Mouse (Mus musculus) forebrain, postnatal 0 days (tissue): ENCODE measurements around the gene Mov10l1. TPM values are rescaled to one million over a fixed set of nuclear protein-coding genes. Genes with fewer than 3 reads are reported as not detected.

ENCODE experiments used
- ATAC-seq: fragments of 200-750 bp; cut with Nextera tagmentation; 2 replicates; pipeline ENCODE4 v1.8.0; 2017; ENCODE audit warnings: mild to moderate bottlenecking, moderate library complexity
- DNase-seq: peaks from one replicate; pipeline ENCODE4 v3.0.0-alpha.2; 2015
- H3K27ac ChIP-seq: fragments of 300-500 bp; sonication (generic); 2 replicates; pipeline ENCODE4 v1.5.1; 2014; ENCODE audit warnings: low read depth, mild to moderate bottlenecking, antibody characterized with exemption, low read length, moderate library complexity, mixed read lengths
- H3K27me3 ChIP-seq: fragments of 300-500 bp; sonication (generic); 2 replicates; pipeline ENCODE4 v1.6.1; 2014; ENCODE audit warnings: mild to moderate bottlenecking, low read length, mixed read lengths; ENCODE audit not compliant: insufficient read depth
- H3K36me3 ChIP-seq: fragments of 300-500 bp; sonication (generic); 2 replicates; pipeline ENCODE4 v1.6.1; 2014; ENCODE audit warnings: mild to moderate bottlenecking, moderate library complexity; ENCODE audit not compliant: insufficient read depth
- H3K4me1 ChIP-seq: fragments of 300-500 bp; sonication (generic); 2 replicates; pipeline ENCODE4 v1.6.1; 2014; ENCODE audit warnings: antibody characterized with exemption; ENCODE audit not compliant: insufficient read depth
- H3K4me2 ChIP-seq: fragments of 300-500 bp; sonication (generic); 2 replicates; pipeline ENCODE4 v1.6.1; 2014; ENCODE audit warnings: low read depth, mild to moderate bottlenecking, moderate library complexity
- H3K4me3 ChIP-seq: fragments of 300-500 bp; sonication (generic); 2 replicates; pipeline ENCODE4 v1.5.1; 2014; ENCODE audit warnings: low read depth, low read length, mixed read lengths
- H3K9ac ChIP-seq: fragments of 300-500 bp; sonication (generic); 2 replicates; pipeline ENCODE4 v1.6.1; 2014; ENCODE audit warnings: mild to moderate bottlenecking
- H3K9me3 ChIP-seq: fragments of 300-500 bp; sonication (generic); 2 replicates; pipeline ENCODE4 v1.6.1; 2016; ENCODE audit warnings: low read length
- CTCF ChIP-seq: sonication (generic); IDR thresholded peaks from 2 replicates; pipeline ENCODE4 v1.5.1; 2016; ENCODE audit warnings: antibody characterized with exemption, control low read depth, low read depth
- WGBS: fragments of 180-500 bp; shearing (Covaris S2); extraction: QIAGEN DNeasy Blood & Tissue Kit; methylation state at CpG from one replicate; pipeline ENCODE4 v1.1.7; 2014; 5-methylcytosine and 5-hydroxymethylcytosine counted together
- polyA plus RNA-seq: library from polyadenylated mRNA; unstranded; fragments of >200 nt; fragmentation: Nextera tagmentation; extraction: Ambion mirVana; gene quantifications from 2 replicates; pipeline ENCODE4 v1.2.1, GENCODE M21; 2015
- total RNA-seq: library from RNA; depleted of rRNA; stranded (reverse); fragments of >200 nt; gene quantifications from 2 replicates; pipeline ENCODE4 v1.2.3, GENCODE M21; 2014; rRNA removed

The Mov10l1 gene
- total RNA-seq (0.05 TPM in 1 of 2 replicates, not detected in the other), polyA plus RNA-seq (0.16 TPM in 1 of 2 replicates, not detected in the other)

GRCm38 (mm10) chr15:88982534-88983079, at the start of gene Mov10l1:
Mov10l1 (plus strand) TSS chr15:88982909.
- no peaks in the 10 kb centered on the region for H3K36me3 ChIP-seq
- no peak within 1 kb of the TSS for H3K4me2 ChIP-seq
- ATAC-seq (no peak), DNase-seq (no peak)
- no peak within 1 kb of the TSS for H3K9ac ChIP-seq
- no peaks in the 10 kb centered on the region for H3K27me3 ChIP-seq
- no peak within 1 kb of the TSS for H3K27ac ChIP-seq
- whole genome bisulfite sequencing, result 96% methylated on average over 31 of the region's 31 CpGs
- no peaks in the 10 kb centered on the region for H3K9me3 ChIP-seq
- TF ChIP-seq CTCF, result no peak
- no peak within 1 kb of the TSS for H3K4me3 ChIP-seq
- no peaks in the 10 kb centered on the region for H3K4me1 ChIP-seq

- peak; percentile 34 for DNase-seq
- no peak for ATAC-seq
- peak; percentile 50 for TF ChIP-seq CTCF
Measured at GRCm38 (mm10) chr15:88934141-88934540, 48.6 kb upstream of the Mov10l1 start.

GRCm38 (mm10) chr15:88936619-88937290, 46.0 kb upstream of the Mov10l1 start:
- 77% methylated on average over 6 of the region's 6 CpGs for WGBS
- TF ChIP-seq CTCF, result no peak
- ATAC-seq, result no peak

More at GRCm38 (mm10) chr15:88934141-88934540, 48.6 kb upstream of the Mov10l1 start:
- no peaks in the 10 kb centered on the region for H3K4me1 ChIP-seq
- H3K4me2 ChIP-seq, result no peak overlapping the region
- no peaks in the 10 kb centered on the region for H3K9me3 ChIP-seq
- H3K27me3 ChIP-seq, result no peaks in the 10 kb centered on the region
- H3K4me3 ChIP-seq, result no peak overlapping the region
- no peaks in the 10 kb centered on the region for H3K36me3 ChIP-seq
- 53% methylated on average over 7 of the region's 7 CpGs for WGBS
- H3K9ac ChIP-seq, result no peak overlapping the region
- no peak overlapping the region for H3K27ac ChIP-seq

GRCm38 (mm10) chr15:88937291-88937650, 45.4 kb upstream of the Mov10l1 start:
- ATAC-seq, result no peak
- no peak overlapping the region for H3K27ac ChIP-seq
- no peaks in the 10 kb centered on the region for H3K9me3 ChIP-seq
- no peak overlapping the region for H3K9ac ChIP-seq
- H3K4me2 ChIP-seq, result no peak overlapping the region
- no peaks in the 10 kb centered on the region for H3K4me1 ChIP-seq
- no peak overlapping the region for H3K4me3 ChIP-seq
- 87% methylated on average over 2 of the region's 2 CpGs for WGBS
- no peaks in the 10 kb centered on the region for H3K36me3 ChIP-seq
- H3K27me3 ChIP-seq, result no peaks in the 10 kb centered on the region
- no peak for DNase-seq
- TF ChIP-seq CTCF, result no peak

More at GRCm38 (mm10) chr15:88936619-88937290, 46.0 kb upstream of the Mov10l1 start:
- Histone ChIP-seq H3K9ac (no peak overlapping the region), H3K4me2 (no peak overlapping the region), H3K36me3 (no peaks in the 10 kb centered on the region), H3K27ac (no peak overlapping the region), H3K4me1 (no peaks in the 10 kb centered on the region), H3K27me3 (no peaks in the 10 kb centered on the region), H3K9me3 (no peaks in the 10 kb centered on the region), H3K4me3 (no peak overlapping the region)
- no peak for DNase-seq

- no peaks in the 10 kb centered on the region for H3K4me1 ChIP-seq
- no peak overlapping the region for H3K4me3 ChIP-seq
- H3K36me3 ChIP-seq, result no peaks in the 10 kb centered on the region
- H3K9me3 ChIP-seq, result no peaks in the 10 kb centered on the region
- no peak overlapping the region for H3K9ac ChIP-seq
- no peak for TF ChIP-seq CTCF
- H3K27ac ChIP-seq, result no peak overlapping the region
- ATAC-seq (no peak), DNase-seq (no peak)
- no peak overlapping the region for H3K4me2 ChIP-seq
- H3K27me3 ChIP-seq, result no peaks in the 10 kb centered on the region
- WGBS, result 90% methylated on average over 5 of the region's 5 CpGs
Measured at GRCm38 (mm10) chr15:88942783-88943182, 39.9 kb upstream of the Mov10l1 start.

GRCm38 (mm10) chr15:88943896-88944551, 38.7 kb upstream of the Mov10l1 start:
- WGBS, result 59% methylated on average over 5 of the region's 5 CpGs
- Histone ChIP-seq H3K4me3 (no peak overlapping the region), H3K9ac (no peak overlapping the region), H3K4me1 (no peaks in the 10 kb centered on the region), H3K36me3 (no peaks in the 10 kb centered on the region), H3K27ac (no peak overlapping the region), H3K9me3 (no peaks in the 10 kb centered on the region), H3K4me2 (no peak overlapping the region), H3K27me3 (no peaks in the 10 kb centered on the region)
- DNase-seq (peak; percentile 43), ATAC-seq (no peak)
- no peak for TF ChIP-seq CTCF

GRCm38 (mm10) chr15:88946851-88947250, 35.9 kb upstream of the Mov10l1 start:
- 65% methylated on average over 6 of the region's 6 CpGs for WGBS
- Histone ChIP-seq H3K4me2 (no peak overlapping the region), H3K4me3 (no peak overlapping the region)

More at GRCm38 (mm10) chr15:88946851-88947250, 35.9 kb upstream of the Mov10l1 start:
- Histone ChIP-seq H3K36me3 (no peaks in the 10 kb centered on the region), H3K9me3 (no peaks in the 10 kb centered on the region), H3K9ac (no peak overlapping the region), H3K4me1 (no peaks in the 10 kb centered on the region), H3K27ac (no peak overlapping the region), H3K27me3 (no peaks in the 10 kb centered on the region)
- TF ChIP-seq CTCF, result no peak
- no peak for ATAC-seq
- DNase-seq, result no peak
